Mouse (Mus musculus): ENCODE data around the gene Dcun1d1.

DNA sequence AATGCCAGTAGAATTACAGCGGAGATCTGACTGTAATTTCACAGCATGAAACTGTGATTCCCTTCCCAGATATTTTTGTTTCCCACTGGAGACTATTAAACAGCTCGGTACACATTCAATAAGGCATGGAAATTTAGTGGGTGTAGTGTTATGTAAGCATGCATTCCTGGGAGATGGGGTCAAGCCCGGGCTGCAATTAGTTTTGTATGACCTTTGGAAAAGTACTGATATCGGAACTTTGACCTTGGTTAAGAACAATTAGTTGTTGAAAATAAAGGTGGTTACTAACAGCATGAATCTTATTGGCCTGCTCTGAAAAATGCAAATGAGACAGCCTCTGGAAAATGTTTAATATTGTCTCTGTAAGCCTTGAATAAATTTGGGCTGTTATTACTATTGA lies 33.2 kb upstream of the Dcun1d1 start:
- TF ChIP-seq CTCF (IDR thresholded peaks at IDR 0.05; ENCODE audit: low read depth) (no peak), EP300 (optimal IDR thresholded peaks at IDR 0.05) (no peak)

Measured in stomach, postnatal 0 days (tissue).